Mouse (Mus musculus) testis, adult 2 months (tissue): ENCODE data around the gene Rgs9bp. TPM values are rescaled to one million over a fixed set of nuclear protein-coding genes. Genes with fewer than 3 reads are reported as not detected.
A peak's percentile ranks its signal among the peaks of the same experiment; 100 is the strongest.

ENCODE experiments used
- H3K27ac ChIP-seq: fragments of 200-500 bp; 2 replicates; pipeline ENCODE4 v1.5.1; 2012; ENCODE audit warnings: low read depth, low read length; ENCODE audit not compliant: control insufficient read depth, insufficient read depth
- H3K27me3 ChIP-seq: fragments of 200-500 bp; 2 replicates; pipeline ENCODE4 v1.6.1; 2012; ENCODE audit warnings: mild to moderate bottlenecking, low read length, moderate library complexity; ENCODE audit not compliant: control insufficient read depth, insufficient read depth
- H3K36me3 ChIP-seq: fragments of 200-500 bp; 2 replicates; pipeline ENCODE4 v1.6.1; 2012; ENCODE audit warnings: mild to moderate bottlenecking, low read length; ENCODE audit not compliant: control insufficient read depth, insufficient read depth
- H3K4me1 ChIP-seq: fragments of 200-500 bp; 2 replicates; pipeline ENCODE4 v1.6.1; 2012; ENCODE audit warnings: low read length; ENCODE audit not compliant: control insufficient read depth, insufficient read depth
- H3K4me3 ChIP-seq: fragments of 200-500 bp; 2 replicates; pipeline ENCODE4 v1.5.1; 2012; ENCODE audit warnings: low read depth, mild to moderate bottlenecking, low read length, moderate library complexity, mixed read lengths; ENCODE audit not compliant: control insufficient read depth
- CTCF ChIP-seq: fragments of 200-500 bp; IDR thresholded peaks from 2 replicates; pipeline ENCODE4 v1.5.1; 2012; ENCODE audit warnings: low read depth, mild to moderate bottlenecking, inconsistent platforms, low read length, moderate library complexity; ENCODE audit not compliant: control insufficient read depth, insufficient read depth, insufficient replicate concordance
- POLR2A ChIP-seq: fragments of 200-500 bp; IDR thresholded peaks from 2 replicates; pipeline ENCODE4 v1.6.1; 2012; ENCODE audit warnings: low read depth, mild to moderate bottlenecking, inconsistent platforms, low read length, moderate library complexity; ENCODE audit not compliant: control insufficient read depth
- polyA plus RNA-seq: library from polyadenylated mRNA; depleted of rRNA; stranded (reverse); fragments of >200 nt; gene quantifications from 2 replicates; pipeline ENCODE4 v1.2.3, GENCODE M21; 2012

Gene Rgs9bp
- polyA plus RNA-seq, 1 experiment, result 0.07 TPM

GRCm38 (mm10) chr7:35588680-35589428, 3.5 kb upstream of the Rgs9bp start:
- no peaks in the 10 kb centered on the region for H3K27me3 ChIP-seq
- no peak overlapping the region for H3K27ac ChIP-seq
- no peaks in the 10 kb centered on the region for H3K36me3 ChIP-seq
- H3K4me3 ChIP-seq, result no peak overlapping the region
- TF ChIP-seq POLR2A, result no peak
- H3K4me1 ChIP-seq, result peaks cover 30% of the 10 kb centered on the region

- Histone ChIP-seq H3K4me3 (no peak overlapping the region), H3K27ac (no peak overlapping the region), H3K4me1 (peaks cover 27% of the 10 kb centered on the region), H3K36me3 (no peaks in the 10 kb centered on the region), H3K27me3 (no peaks in the 10 kb centered on the region)
- no peak for TF ChIP-seq CTCF
- TF ChIP-seq POLR2A, result no peak
These were observed 2.3 kb upstream of the Rgs9bp start for GRCm38 (mm10) chr7:35587728-35588127.

GRCm38 (mm10) chr7:35586906-35587445, 1.6 kb upstream of the Rgs9bp start:
- Histone ChIP-seq H3K27me3 (no peaks in the 10 kb centered on the region), H3K36me3 (no peaks in the 10 kb centered on the region), H3K4me1 (peaks cover 27% of the 10 kb centered on the region), H3K4me3 (peak overlapping the region; percentile 92), H3K27ac (no peak overlapping the region)
- TF ChIP-seq POLR2A (no peak), CTCF (no peak)

- H3K4me3 ChIP-seq, result peak within 1 kb of the TSS; percentile 92
- peaks cover 27% of the 10 kb centered on the region for H3K4me1 ChIP-seq
- H3K36me3 ChIP-seq, result no peaks in the 10 kb centered on the region
- no peaks in the 10 kb centered on the region for H3K27me3 ChIP-seq
- peak; percentile 71 for TF ChIP-seq POLR2A
- no peak for TF ChIP-seq CTCF
- no peak within 1 kb of the TSS; the same call in 1 of the 2 replicates for H3K27ac ChIP-seq
These were observed 898 bp upstream of the Rgs9bp start, which contains the start of gene Ankrd27 for GRCm38 (mm10) chr7:35586055-35586905. Ankrd27 (plus strand) TSS chr7:35586244.

- Histone ChIP-seq H3K27ac (no peak overlapping the region), H3K4me1 (peaks cover 27% of the 10 kb centered on the region), H3K27me3 (no peaks in the 10 kb centered on the region), H3K4me3 (peak overlapping the region; percentile 73), H3K36me3 (no peaks in the 10 kb centered on the region)
- no peak for TF ChIP-seq POLR2A
- TF ChIP-seq CTCF, result no peak
These were observed 594 bp downstream of the Rgs9bp start for GRCm38 (mm10) chr7:35584786-35585190.

- Histone ChIP-seq H3K4me1 (peaks cover 27% of the 10 kb centered on the region), H3K27me3 (no peaks in the 10 kb centered on the region), H3K36me3 (no peaks in the 10 kb centered on the region), H3K27ac (no peak overlapping the region), H3K4me3 (peak overlapping the region; percentile 73)
- no peak; the same call in 1 of the 2 replicates for TF ChIP-seq POLR2A
- no peak for TF ChIP-seq CTCF
These were observed 1.2 kb downstream of the Rgs9bp start for GRCm38 (mm10) chr7:35584068-35584785.

GRCm38 (mm10) chr7:35583476-35584025, 1.8 kb downstream of the Rgs9bp start:
- no peaks in the 10 kb centered on the region for H3K36me3 ChIP-seq
- no peak overlapping the region for H3K27ac ChIP-seq
- H3K4me3 ChIP-seq, result no peak overlapping the region
- no peak for TF ChIP-seq CTCF
- no peak for TF ChIP-seq POLR2A
- H3K4me1 ChIP-seq, result peaks cover 27% of the 10 kb centered on the region
- no peaks in the 10 kb centered on the region for H3K27me3 ChIP-seq
